ENCODE assay signal across 10 mouse cellular contexts in the genomic region with DNA sequence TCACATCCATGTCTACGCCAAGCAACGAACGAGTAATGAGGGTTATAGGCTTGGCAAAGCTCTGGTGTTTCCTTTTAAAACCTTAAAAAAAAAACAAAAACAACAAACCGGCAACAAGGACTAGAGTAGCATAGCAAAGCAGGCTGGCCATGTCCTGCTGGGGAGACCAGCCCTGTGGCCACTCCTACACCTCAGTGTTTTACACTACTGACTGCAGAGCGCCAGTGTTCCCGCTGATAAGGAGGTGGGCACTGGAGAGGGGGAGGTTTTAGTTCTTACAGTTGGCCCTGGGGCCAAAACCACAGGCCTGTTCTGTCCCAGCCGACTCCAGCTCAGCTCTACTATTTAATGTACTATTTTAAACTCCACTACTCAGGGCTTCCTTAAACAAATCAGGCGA. TPM values are rescaled to one million over a fixed set of nuclear protein-coding genes. Genes with fewer than 3 reads are reported as not detected.
A peak's percentile ranks its signal among the peaks of the same experiment; 100 is the strongest.
DNase-seq lines count a peak whose midpoint lies in the region; ATAC-seq and TF ChIP-seq lines count a peak whose summit lies in the region.
"Had no signal": no experiment of that assay in that cellular context is flagged by ENCODE, and none has a peak within 500 bp of the region (broad histone marks: within the 10 kb centered on the region; RNA-seq: fewer than 3 reads in every experiment).

No protein-coding gene starts in this region.

- no peak for TF ChIP-seq CTCF in kidney, postnatal 0 days (IDR thresholded peaks at IDR 0.05; ENCODE audit: low read depth)
- no peak for TF ChIP-seq CTCF in liver, postnatal 0 days (IDR thresholded peaks at IDR 0.05; ENCODE audit: low read depth)

- H3K27ac ChIP-seq in forebrain, embryonic 12.5 days = 0 out of 2 replicates have a peak overlapping the region, but pooled peaks have one; percentile 8
- H3K27ac ChIP-seq in forebrain, embryonic 11.5 days (ENCODE audit: low read depth, low read length) = no peak overlapping the region
- peak overlapping the region; percentile 80; the same call in 1 of the 2 replicates for H3K27ac ChIP-seq in kidney, postnatal 0 days
- peak overlapping the region; percentile 82; the same call in 1 of the 2 replicates for H3K27ac ChIP-seq in liver, postnatal 0 days (ENCODE audit: low read depth)

- H3K4me1 ChIP-seq in forebrain, embryonic 12.5 days = peaks cover 19% of the 10 kb centered on the region
- no peaks in the 10 kb centered on the region for H3K4me1 ChIP-seq in forebrain, embryonic 11.5 days (replicated peaks; ENCODE audit: control insufficient read depth, insufficient read depth, low read length)
- H3K4me1 ChIP-seq in kidney, postnatal 0 days (replicated peaks; ENCODE audit: insufficient read depth, low read length) = peaks cover 8% of the 10 kb centered on the region; the same call in 1 of the 2 replicates
- H3K4me1 ChIP-seq in erythroblast, embryonic 14.5 days (ENCODE audit: control insufficient read depth) = peaks cover 60% of the 10 kb centered on the region
- H3K4me1 ChIP-seq in liver, postnatal 0 days (ENCODE audit: insufficient read depth) = peaks cover 19% of the 10 kb centered on the region

- ATAC-seq in forebrain, embryonic 12.5 days (ENCODE audit: low FRiP score) = no peak
- no peak for ATAC-seq in forebrain, embryonic 11.5 days (replicated peaks; ENCODE audit: low FRiP score)
- ATAC-seq in kidney, postnatal 0 days (replicated peaks; ENCODE audit: low FRiP score, low read depth) = no peak
- ATAC-seq in liver, postnatal 0 days = peak; percentile 74

- H3K4me3 ChIP-seq in forebrain, embryonic 12.5 days (replicated peaks) = no peak overlapping the region
- no peak overlapping the region for H3K4me3 ChIP-seq in forebrain, embryonic 11.5 days (ENCODE audit: low read depth, low read length)
- no peak overlapping the region for H3K4me3 ChIP-seq in kidney, postnatal 0 days (replicated peaks; ENCODE audit: low read depth, low read length)
- H3K4me3 ChIP-seq in erythroblast, embryonic 14.5 days (replicated peaks) = peak overlapping the region; percentile 4
- no peak overlapping the region for H3K4me3 ChIP-seq in liver, postnatal 0 days (ENCODE audit: low read depth, low read length)

- peak; percentile 55 for TF ChIP-seq EP300 in liver, postnatal 0 days (IDR thresholded peaks at IDR 0.05; ENCODE audit: low read depth)

- DNase-seq in forebrain, embryonic 11.5 days (ENCODE audit: low spot score) = no peak
- DNase-seq in kidney, postnatal 0 days (ENCODE audit: low spot score) = no peak
- DNase-seq in kidney, adult 9 months = no peak
- no peak for DNase-seq in liver, postnatal 0 days
- DNase-seq in cerebellum, adult 9-11 months = no peak
- DNase-seq in spleen, postnatal 14 days (ENCODE audit: low spot score in 2 of 2) = no peak
- DNase-seq: right cerebral cortex, postnatal 14 days had no signal

- H3K9ac ChIP-seq in forebrain, embryonic 12.5 days = no peak overlapping the region
- no peak overlapping the region for H3K9ac ChIP-seq in forebrain, embryonic 11.5 days (ENCODE audit: low read length)
- 0 out of 2 replicates have a peak overlapping the region, but pooled peaks have one; percentile 0 for H3K9ac ChIP-seq in kidney, postnatal 0 days (ENCODE audit: low read depth, low read length)
- 0 out of 2 replicates have a peak overlapping the region, but pooled peaks have one; percentile 22 for H3K9ac ChIP-seq in liver, postnatal 0 days (replicated peaks)

- no peaks in the 10 kb centered on the region for H3K27me3 ChIP-seq in forebrain, embryonic 12.5 days
- no peaks in the 10 kb centered on the region for H3K27me3 ChIP-seq in forebrain, embryonic 11.5 days (ENCODE audit: control insufficient read depth, insufficient read depth, low read length)
- no peaks in the 10 kb centered on the region for H3K27me3 ChIP-seq in kidney, postnatal 0 days (ENCODE audit: insufficient read depth, low read length)
- no peaks in the 10 kb centered on the region for H3K27me3 ChIP-seq in erythroblast, embryonic 14.5 days (ENCODE audit: control insufficient read depth)
- H3K27me3 ChIP-seq in liver, postnatal 0 days (ENCODE audit: insufficient read depth, low read length) = no peaks in the 10 kb centered on the region

- 30% methylated on average over 8 of the region's 8 CpGs for WGBS in forebrain, embryonic 12.5 days
- WGBS in forebrain, embryonic 11.5 days = 38% methylated on average over 8 of the region's 8 CpGs
- 22% methylated on average over 8 of the region's 8 CpGs for WGBS in kidney, postnatal 0 days
- 30% methylated on average over 8 of the region's 8 CpGs for WGBS in liver, postnatal 0 days (ENCODE audit: insufficient replicate concordance)

- no peak overlapping the region for H3K4me2 ChIP-seq in forebrain, embryonic 12.5 days
- H3K4me2 ChIP-seq in forebrain, embryonic 11.5 days (ENCODE audit: low read depth, low read length, severe bottlenecking) = no peak overlapping the region
- no peak overlapping the region for H3K4me2 ChIP-seq in kidney, postnatal 0 days (ENCODE audit: low read length)
- H3K4me2 ChIP-seq in liver, postnatal 0 days (ENCODE audit: low read depth, low read length) = peak overlapping the region; percentile 41

- peaks cover 81% of the 10 kb centered on the region for H3K36me3 ChIP-seq in forebrain, embryonic 12.5 days (replicated peaks)
- peaks cover 4% of the 10 kb centered on the region; the same call in 1 of the 2 replicates for H3K36me3 ChIP-seq in forebrain, embryonic 11.5 days (ENCODE audit: control insufficient read depth, insufficient read depth, low read length)
- H3K36me3 ChIP-seq in kidney, postnatal 0 days (ENCODE audit: insufficient read depth, low read length) = peaks cover 26% of the 10 kb centered on the region
- peaks cover 60% of the 10 kb centered on the region for H3K36me3 ChIP-seq in erythroblast, embryonic 14.5 days (ENCODE audit: control insufficient read depth)
- H3K36me3 ChIP-seq in liver, postnatal 0 days (replicated peaks; ENCODE audit: insufficient read depth, low read length) = peaks cover 37% of the 10 kb centered on the region

- H3K9me3 ChIP-seq in forebrain, embryonic 12.5 days = no peaks in the 10 kb centered on the region
- H3K9me3 ChIP-seq in forebrain, embryonic 11.5 days (ENCODE audit: control insufficient read depth, low read length) = no peaks in the 10 kb centered on the region
- H3K9me3 ChIP-seq in kidney, postnatal 0 days (replicated peaks; ENCODE audit: low read length) = no peaks in the 10 kb centered on the region
- H3K9me3 ChIP-seq in erythroblast, embryonic 14.5 days (ENCODE audit: control insufficient read depth, low read length) = no peaks in the 10 kb centered on the region
- no peaks in the 10 kb centered on the region for H3K9me3 ChIP-seq in liver, postnatal 0 days (ENCODE audit: low read length)

RNA-seq across cellular contexts. Expression of a gene that starts 15.8 kb away (rescaled TPM):
- 160 and 163 TPM in 2 replicates for polyA plus RNA-seq in forebrain, embryonic 12.5 days (2016; fragmentation: Nextera tagmentation; extraction: Ambion mirVana)
- 133 and 149 TPM in 2 replicates for polyA plus RNA-seq in forebrain, embryonic 11.5 days (2014; fragmentation: Nextera tagmentation; extraction: Ambion mirVana)
- 160 and 189 TPM in 2 replicates for polyA plus RNA-seq in kidney, postnatal 0 days (2015; fragmentation: Nextera tagmentation; extraction: Ambion mirVana)
- polyA plus RNA-seq in erythroblast, embryonic 14.5 days (2012) = 4.4 and 5.8 TPM in 2 replicates
- polyA plus RNA-seq in liver, postnatal 0 days (2015; fragmentation: Nextera tagmentation; extraction: Ambion mirVana) = 31.2 and 32.5 TPM in 2 replicates

RNA-seq across cellular contexts. Expression of a gene that starts 32.2 kb away (rescaled TPM):
- 43.0 and 50.4 TPM in 2 replicates for polyA plus RNA-seq in forebrain, embryonic 12.5 days (2016; fragmentation: Nextera tagmentation; extraction: Ambion mirVana)
- 39.3 and 41.5 TPM in 2 replicates for polyA plus RNA-seq in forebrain, embryonic 11.5 days (2014; fragmentation: Nextera tagmentation; extraction: Ambion mirVana)
- 25.8 and 27.8 TPM in 2 replicates for polyA plus RNA-seq in kidney, postnatal 0 days (2015; fragmentation: Nextera tagmentation; extraction: Ambion mirVana)
- 7.0 and 8.0 TPM in 2 replicates for polyA plus RNA-seq in erythroblast, embryonic 14.5 days (2012)
- polyA plus RNA-seq in liver, postnatal 0 days (2015; fragmentation: Nextera tagmentation; extraction: Ambion mirVana) = 10.5 and 11.1 TPM in 2 replicates

RNA-seq across cellular contexts. Expression of a gene that starts 33.0 kb away (rescaled TPM):
- 60.4 and 61.1 TPM in 2 replicates for polyA plus RNA-seq in forebrain, embryonic 12.5 days (2016; fragmentation: Nextera tagmentation; extraction: Ambion mirVana)
- polyA plus RNA-seq in forebrain, embryonic 11.5 days (2014; fragmentation: Nextera tagmentation; extraction: Ambion mirVana) = 61.8 and 71.8 TPM in 2 replicates
- 45.6 and 49.2 TPM in 2 replicates for polyA plus RNA-seq in kidney, postnatal 0 days (2015; fragmentation: Nextera tagmentation; extraction: Ambion mirVana)
- polyA plus RNA-seq in erythroblast, embryonic 14.5 days (2012) = 15.2 TPM in 2 replicates
- 26.7 TPM in 2 replicates for polyA plus RNA-seq in liver, postnatal 0 days (2015; fragmentation: Nextera tagmentation; extraction: Ambion mirVana)

RNA-seq across cellular contexts. Expression of a gene that starts 46.0 kb away (rescaled TPM):
- not detected in 2 replicates for polyA plus RNA-seq in forebrain, embryonic 12.5 days (2016; fragmentation: Nextera tagmentation; extraction: Ambion mirVana)
- not detected in 2 replicates for polyA plus RNA-seq in forebrain, embryonic 11.5 days (2014; fragmentation: Nextera tagmentation; extraction: Ambion mirVana)
- not detected in 2 replicates for polyA plus RNA-seq in kidney, postnatal 0 days (2015; fragmentation: Nextera tagmentation; extraction: Ambion mirVana)
- polyA plus RNA-seq in erythroblast, embryonic 14.5 days (2012) = 0.02 TPM in 1 of 2 replicates, not detected in the other
- polyA plus RNA-seq in liver, postnatal 0 days (2015; fragmentation: Nextera tagmentation; extraction: Ambion mirVana) = not detected in 2 replicates
- polyA plus RNA-seq: large intestine, adult 2 months had no signal

RNA-seq across cellular contexts. Expression of a gene that starts 51.0 kb away (rescaled TPM):
- 0.54 and 0.61 TPM in 2 replicates for polyA plus RNA-seq in forebrain, embryonic 12.5 days (2016; fragmentation: Nextera tagmentation; extraction: Ambion mirVana)
- polyA plus RNA-seq in forebrain, embryonic 11.5 days (2014; fragmentation: Nextera tagmentation; extraction: Ambion mirVana) = 0.39 and 0.40 TPM in 2 replicates
- polyA plus RNA-seq in kidney, postnatal 0 days (2015; fragmentation: Nextera tagmentation; extraction: Ambion mirVana) = not detected in 2 replicates
- not detected in 2 replicates for polyA plus RNA-seq in erythroblast, embryonic 14.5 days (2012)
- polyA plus RNA-seq in liver, postnatal 0 days (2015; fragmentation: Nextera tagmentation; extraction: Ambion mirVana) = not detected in 2 replicates
- polyA plus RNA-seq: large intestine, adult 2 months had no signal

Comparison
In these comparisons a context has a peak if more than half of its experiments do, and no peak if none do; other contexts are left out.
1. H3K9ac ChIP-seq: peak in kidney, postnatal 0 days (single experiment) and liver, postnatal 0 days (single experiment); none in forebrain, embryonic 12.5 days (single experiment) and forebrain, embryonic 11.5 days (single experiment).